Mouse (Mus musculus) adrenal gland (tissue): ENCODE results near the gene Apom.

Experiments used
- intact Hi-C: fragments of 180-260 bp; cut with DNase I; formaldehyde crosslinking; loops from one replicate; pipeline ENCODE4 v1.15.1; 2025

Gene Apom

DNA sequence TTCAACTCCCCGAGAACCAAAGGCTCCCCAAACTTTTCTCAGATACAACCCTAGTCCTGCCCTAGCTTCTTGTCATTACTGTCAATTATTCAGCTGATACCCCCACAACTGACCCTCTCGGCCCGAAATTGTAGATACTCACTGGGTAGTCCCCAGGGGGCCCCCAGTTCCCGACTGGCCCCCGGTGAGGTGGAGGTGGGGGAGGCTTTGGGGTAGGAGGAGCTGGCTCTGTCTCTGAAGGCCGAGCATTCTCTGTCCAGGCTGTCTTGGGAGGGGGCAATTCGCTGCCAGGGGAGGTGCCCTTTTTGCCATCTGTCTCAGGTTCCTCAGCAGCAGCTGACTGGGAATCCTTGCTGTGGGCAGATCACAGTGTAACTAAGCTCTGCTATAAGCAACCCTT lies 27.8 kb upstream of the Apom start:
- intact Hi-C loops: no loop called here

GRCm38 (mm10) chr17:35158850-35159593 lies 27.2 kb upstream of the Apom start:
- intact Hi-C loops: no loop called here

- intact Hi-C loops: no loop called here
These were observed 25.9 kb upstream of the Apom start for GRCm38 (mm10) chr17:35157661-35158175.

GRCm38 (mm10) chr17:35157254-35157653 lies 25.4 kb upstream of the Apom start:
- intact Hi-C loops: no loop called here

DNA sequence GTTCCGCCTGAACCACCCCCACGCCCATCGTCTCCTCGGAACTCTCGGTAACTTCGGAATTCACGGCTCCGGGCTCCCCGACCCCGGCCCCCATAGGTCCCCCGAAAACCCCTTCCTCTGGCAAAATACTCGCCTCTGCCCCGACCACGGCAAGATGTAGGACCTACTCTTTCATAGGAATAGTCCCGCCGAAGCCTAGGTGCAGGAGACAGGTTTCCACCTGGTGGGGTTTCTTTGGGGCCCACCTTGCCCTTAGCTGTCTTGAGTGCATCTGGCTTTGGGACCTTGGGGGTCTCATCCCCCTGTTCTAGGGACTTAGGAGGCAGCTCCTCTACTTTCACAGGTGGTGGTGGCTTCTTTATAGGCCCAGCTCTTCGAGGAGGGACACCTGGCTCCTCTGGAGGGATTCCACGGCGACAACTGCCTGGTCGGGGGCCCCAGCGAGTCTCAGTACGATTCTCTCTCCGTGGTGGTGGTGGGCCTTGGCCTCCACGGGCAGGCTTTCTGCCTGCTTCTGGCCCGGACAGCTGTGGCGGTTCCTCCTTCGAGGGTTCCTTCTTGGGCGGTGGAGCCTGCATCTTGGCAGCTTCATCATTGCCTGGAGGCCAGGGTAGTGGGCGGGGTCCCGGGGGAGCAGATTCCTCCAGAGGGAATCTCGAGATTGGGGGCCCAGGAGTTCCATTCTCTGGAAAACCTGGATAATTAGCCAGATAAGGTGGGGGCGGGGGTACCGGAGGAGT lies 24.8 kb upstream of the Apom start:
- intact Hi-C loops: no loop called here

DNA sequence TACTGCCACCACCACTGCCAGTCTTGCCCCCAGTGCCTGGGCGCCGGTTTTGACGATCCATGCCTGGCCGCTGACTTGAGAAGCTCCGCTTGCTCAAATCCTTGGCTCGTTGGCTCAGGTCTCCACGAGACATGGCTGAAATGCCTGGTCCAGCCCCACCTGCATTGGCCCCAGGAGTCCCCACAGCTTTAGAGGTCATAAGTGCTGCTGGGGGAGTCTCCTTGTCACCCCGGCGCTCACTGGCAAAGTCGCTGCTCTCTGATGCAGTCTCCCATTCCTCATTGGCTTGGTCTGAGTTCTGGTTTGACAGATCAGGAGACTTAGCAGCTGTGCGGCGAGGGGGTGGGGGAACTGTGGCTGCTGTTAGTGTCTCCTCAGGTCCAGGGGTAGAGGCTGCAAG lies 23.6 kb upstream of the Apom start:
- intact Hi-C loops: no loop called here

DNA sequence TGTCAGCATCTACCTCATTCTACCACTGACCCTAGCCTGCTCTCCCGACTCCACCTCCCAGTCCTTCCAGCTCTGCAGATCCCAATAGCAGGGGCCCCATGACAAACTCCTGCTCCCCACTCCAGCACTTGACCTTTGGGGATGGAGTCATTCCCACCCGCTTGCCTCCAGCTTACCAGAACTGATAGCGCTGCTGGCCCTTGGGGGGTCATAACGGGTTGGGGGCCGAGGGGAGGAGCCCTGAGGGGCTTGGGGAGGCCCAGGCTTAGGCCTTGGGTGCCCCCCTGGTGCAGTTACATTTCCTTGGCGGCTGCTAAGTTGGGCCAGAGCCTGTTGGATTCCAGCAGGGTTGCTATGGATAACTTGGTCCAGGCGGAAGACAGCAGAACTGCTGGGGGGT lies 22.8 kb upstream of the Apom start:
- intact Hi-C loops: no loop called here

- intact Hi-C loops: no loop called here
These were observed 22.1 kb upstream of the Apom start for GRCm38 (mm10) chr17:35153931-35154330.

DNA sequence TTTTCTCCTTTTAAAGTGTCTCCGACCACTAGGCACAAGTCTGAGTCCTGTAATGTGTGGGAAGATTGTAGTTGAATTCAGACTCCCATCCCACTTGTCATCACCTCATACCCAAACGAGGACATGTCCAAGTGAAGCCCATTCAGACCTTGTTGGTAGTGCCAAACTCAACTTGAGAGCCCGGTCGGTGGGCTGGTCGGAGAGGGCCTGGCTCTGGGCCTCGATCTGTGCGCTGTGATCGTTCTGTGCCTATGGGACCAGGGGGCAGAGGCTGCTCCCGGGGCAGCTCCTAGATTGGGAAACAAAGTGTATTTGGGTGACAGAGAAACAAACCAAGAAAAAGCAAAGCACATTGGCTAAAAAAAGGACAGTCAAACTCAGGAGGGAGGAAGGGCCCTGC lies 21.2 kb upstream of the Apom start:
- intact Hi-C loops: no loop called here

GRCm38 (mm10) chr17:35152121-35152520 lies 20.3 kb upstream of the Apom start:
- intact Hi-C loops: no loop called here

DNA sequence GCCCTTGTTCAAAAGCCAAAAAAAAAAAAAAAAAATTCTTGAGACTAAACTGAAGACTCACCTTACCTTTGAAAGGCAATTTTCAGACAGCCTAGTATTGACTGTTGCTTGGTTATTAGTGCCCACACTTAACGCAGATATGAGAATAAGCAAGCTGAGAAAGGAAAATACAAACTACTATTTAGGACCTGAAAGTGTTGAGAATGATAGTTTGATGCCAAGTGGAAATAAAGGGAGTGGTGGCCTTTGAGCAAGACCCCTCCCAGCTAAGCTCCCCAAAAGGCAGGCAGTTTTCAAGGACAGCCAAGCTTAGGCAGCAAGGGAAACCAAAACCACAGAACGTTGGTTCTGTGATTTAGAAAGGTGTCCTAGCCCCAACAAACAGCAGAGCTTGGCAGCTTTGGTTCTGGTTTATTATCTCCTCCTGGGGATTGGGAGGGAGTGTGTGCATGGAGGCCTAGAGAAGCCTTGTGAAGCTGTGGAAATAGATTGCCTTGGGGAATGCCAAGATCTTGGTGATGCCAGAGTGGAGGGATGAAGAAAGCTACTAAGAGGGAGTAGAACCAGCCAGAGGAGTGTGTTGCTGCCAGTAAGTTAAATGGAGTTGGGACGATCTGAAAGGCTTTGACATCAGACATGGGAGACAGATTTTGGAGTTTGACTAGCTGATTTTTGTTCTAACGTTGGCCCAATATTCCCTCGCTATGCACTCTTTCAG lies 16.2 kb upstream of the Apom start:
- intact Hi-C loops: no loop called here

DNA sequence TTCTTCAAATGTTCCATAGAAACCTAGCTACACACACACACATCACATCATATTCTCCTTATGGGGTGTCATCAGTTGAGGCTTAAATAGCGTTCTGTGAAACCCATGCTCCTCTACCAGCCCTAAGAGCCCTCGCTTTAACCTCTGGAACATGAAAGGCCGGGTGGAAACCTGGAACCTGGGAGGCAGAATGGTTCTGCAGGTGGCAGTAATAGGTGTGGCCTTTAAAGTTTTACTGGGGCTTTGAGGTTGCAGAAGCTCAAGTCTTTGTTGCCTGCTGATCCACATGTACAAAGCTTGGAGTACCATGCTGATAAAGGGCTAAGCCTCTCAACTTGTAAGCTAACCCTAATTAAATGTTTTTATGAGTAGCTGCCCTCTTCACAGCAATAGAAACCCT lies 15.5 kb upstream of the Apom start:
- intact Hi-C loops: no loop called here

DNA sequence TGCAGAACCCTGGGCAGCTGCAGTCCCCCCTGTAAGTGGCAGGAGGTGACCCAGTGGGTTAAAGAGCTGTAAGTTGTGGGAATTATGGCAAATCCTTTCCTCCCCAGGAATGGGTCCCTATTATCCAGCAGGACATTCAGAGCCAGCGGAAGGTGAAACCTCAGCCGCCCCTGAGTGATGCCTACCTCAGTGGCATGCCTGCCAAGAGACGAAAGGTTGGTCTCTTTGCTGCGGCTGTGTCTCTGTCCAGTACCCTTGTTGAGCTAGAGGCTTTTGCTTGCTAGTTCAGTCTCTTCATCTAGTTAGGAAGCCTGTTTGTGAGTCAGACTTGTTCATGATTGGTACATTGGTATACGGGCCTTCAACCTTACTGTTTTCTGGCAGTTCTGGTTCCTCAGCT lies 14.3 kb upstream of the Apom start:
- intact Hi-C loops: no loop called here

GRCm38 (mm10) chr17:35141971-35142370 lies 10.1 kb upstream of the Apom start:
- intact Hi-C loops: no loop called here

DNA sequence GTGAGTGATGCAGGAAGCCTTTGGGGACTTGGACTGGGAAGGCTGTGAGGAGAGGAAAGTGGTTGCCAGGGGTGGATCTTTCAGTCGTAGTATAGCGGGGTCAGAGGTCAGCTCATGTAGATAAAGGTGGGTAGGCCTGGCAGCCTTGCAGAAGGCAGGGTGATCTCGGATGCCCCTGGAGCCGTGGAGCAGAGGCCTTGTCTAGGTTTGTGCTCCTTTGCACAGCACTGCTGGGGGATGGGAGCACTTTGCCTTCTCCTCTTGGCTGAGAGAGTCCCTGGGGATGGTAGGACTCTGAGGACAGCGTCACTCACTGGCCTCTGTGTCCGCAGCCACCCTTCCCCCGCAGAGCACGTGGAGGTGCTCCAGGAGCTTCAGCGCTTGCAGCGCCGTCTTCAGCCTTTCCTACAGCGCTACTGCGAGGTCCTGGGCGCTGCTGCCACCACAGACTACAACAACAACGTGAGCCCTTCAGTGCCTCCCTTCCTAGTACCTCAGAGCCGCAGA lies 8.7 kb upstream of the Apom start:
- intact Hi-C loops: no loop called here

DNA sequence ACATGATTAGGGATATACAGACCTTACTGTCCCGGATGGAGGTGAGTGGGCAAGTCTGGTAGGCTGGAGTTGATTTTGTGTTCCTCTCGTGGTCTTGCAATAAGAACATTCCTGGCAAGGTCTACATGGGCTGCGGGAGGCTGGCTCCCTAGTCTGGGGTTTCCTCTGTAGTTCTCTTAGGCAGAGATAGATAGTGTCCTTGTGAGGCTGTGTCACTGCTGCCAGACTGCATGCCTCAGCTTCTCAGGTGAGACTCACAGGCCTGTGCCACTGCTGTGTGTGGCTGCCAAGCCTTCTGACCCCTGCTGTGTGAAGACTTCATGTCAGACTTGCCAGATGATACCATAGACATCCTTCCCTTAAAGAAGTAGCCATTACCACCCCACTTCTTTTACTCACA lies 7.4 kb upstream of the Apom start:
- intact Hi-C loops: no loop called here

- intact Hi-C loops: no loop called here
These were observed 3.9 kb upstream of the Apom start for GRCm38 (mm10) chr17:35135591-35136320.

GRCm38 (mm10) chr17:35134801-35135590 lies 3.1 kb upstream of the Apom start, which contains the start of gene Bag6:
Bag6 (plus strand) TSS chr17:35135178.
- intact Hi-C loops: no loop called here

DNA sequence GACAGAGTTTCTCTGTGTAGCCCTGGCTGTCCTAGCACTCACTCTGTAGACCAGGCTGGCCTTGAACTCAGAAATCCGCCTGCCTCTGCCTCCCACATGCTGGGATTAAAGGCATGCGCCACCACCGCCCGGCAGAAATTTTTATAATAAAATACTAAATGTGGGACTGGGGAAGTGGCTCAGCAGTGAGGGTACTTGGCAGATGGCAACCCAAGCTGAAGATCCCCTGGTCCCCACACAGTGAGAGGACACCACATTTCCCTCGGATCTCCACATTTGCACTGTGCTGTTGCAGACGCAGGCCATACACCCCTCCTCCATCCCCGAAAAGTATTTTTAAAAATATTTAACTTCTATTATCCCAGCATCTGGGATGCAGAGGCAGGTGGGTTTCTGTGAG lies 1.7 kb upstream of the Apom start:
- intact Hi-C loops: no loop called here

GRCm38 (mm10) chr17:35132174-35132560 lies 317 bp upstream of the Apom start:
- intact Hi-C loops: no loop called here
